Mouse (Mus musculus) urinary bladder, postnatal 25 days (tissue): Measurements from ENCODE around the gene Filip1l.

Experiments
- DNase-seq: peaks from one replicate; pipeline ENCODE4 v3.0.0; 2022; ENCODE audit warnings: low spot score

The Filip1l gene

GRCm38 (mm10) chr16:57352751-57353150 is at the start of gene Filip1l:
Filip1l (plus strand) TSS chr16:57353093.
- DNase-seq = no peak

GRCm38 (mm10) chr16:57303716-57304115 is 49.2 kb upstream of the Filip1l start:
- DNase-seq = no peak

DNA sequence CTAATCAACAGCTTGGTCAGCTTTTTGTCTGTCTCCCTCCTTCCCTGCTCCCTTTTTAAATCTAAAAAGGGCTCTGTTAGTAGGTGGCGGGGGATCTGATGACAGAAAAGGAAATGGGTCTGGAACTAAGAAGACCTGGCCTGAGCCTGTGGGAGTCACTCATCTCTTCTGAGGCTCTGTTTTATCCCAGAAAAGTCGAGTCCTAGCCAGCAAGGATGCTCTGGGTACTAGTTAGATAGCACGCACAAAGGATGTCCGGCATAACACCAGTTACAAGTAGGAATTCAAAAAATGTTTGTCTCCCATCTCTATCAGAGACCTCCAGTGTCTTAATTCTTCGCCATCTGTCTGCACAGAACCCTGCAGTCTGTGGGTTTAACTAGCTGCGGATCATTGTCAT is 47.4 kb upstream of the Filip1l start:
- DNase-seq = no peak

DNA sequence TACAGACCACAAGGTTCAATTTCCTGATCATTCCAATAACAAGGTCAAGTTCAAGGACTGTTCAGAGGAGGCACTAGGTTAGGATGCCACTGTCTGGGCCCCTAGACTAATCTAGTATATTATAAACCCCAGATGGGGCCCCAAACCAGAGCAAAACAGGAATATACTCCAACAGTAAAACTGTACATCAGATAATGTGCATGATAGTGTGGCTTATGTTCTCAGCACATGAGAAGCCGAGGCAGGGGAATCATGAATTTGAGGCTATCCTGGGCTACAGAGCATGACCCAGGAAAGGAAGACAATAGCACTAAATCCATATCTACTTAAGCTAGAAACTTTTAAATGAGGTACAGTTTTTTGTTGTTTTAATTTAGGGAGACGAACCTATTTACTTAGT is 40.8 kb upstream of the Filip1l start:
- no peak for DNase-seq

- no peak for DNase-seq
Observed at GRCm38 (mm10) chr16:57313487-57313886, 39.4 kb upstream of the Filip1l start.

GRCm38 (mm10) chr16:57314236-57314635 is 38.7 kb upstream of the Filip1l start:
- DNase-seq = no peak

DNA sequence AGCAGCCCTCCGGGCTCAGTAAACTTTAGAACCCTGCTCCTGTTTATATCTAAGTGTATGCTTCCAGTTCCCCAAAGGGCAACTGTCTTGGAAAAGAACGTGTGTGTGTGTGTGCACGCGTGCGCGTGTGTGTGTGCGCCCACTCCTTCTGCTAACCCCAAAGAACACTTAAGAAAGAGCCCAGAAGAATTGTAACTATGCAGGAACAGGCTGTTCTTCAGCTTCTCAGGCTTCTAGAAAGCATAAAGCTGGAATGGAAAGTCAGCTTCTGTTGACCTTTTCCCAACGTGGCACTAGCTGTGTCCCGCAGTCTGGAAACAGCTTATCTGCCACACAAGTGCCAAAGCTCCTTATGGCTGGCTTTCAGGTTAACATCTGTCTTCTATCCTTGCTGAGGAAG is 37.9 kb upstream of the Filip1l start:
- no peak for DNase-seq

DNA sequence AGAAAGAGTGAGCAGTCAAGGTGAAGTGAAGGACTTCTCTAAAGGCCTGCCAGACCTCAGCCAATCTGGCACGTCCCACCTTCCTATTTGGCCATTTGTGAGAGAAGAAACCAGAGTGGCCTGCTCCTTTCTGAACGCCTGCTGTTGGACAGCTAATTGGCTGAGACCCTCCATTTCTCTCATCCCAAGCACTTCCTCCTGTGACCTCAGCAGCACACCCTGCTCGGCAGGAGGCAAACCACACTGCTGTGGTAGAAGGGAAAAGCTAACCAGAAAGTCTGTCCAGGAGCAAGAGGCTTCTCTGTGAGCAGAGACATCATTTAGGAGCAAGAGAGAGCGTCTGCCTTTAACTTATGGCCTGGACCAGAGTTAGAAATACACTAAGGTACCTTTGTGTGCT is 35.8 kb upstream of the Filip1l start:
- no peak for DNase-seq

GRCm38 (mm10) chr16:57317882-57318636 is 34.8 kb upstream of the Filip1l start:
- no peak for DNase-seq

DNA sequence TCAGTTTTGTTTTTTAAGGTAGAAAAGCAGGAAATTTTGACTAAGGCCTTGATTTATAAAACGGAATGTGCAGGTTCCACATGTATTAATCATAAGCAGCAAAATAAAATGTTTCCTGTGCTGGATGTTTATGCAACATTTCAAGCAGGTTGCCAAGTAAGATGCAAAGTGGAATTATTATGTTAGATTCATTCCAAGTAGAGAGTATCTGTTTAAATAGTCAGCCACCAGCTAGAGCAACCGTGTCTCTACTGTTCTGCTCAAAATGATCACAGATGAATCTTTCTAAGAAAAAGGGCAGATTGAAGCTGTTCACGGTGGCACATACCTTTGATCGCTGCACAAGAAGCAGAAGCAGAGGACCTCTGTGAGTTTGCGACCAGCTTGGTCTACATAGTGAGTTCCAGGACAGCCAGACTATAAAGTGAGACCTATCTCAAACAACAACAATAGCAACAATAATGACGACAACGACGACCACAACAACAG is 34.2 kb upstream of the Filip1l start:
- no peak for DNase-seq

DNA sequence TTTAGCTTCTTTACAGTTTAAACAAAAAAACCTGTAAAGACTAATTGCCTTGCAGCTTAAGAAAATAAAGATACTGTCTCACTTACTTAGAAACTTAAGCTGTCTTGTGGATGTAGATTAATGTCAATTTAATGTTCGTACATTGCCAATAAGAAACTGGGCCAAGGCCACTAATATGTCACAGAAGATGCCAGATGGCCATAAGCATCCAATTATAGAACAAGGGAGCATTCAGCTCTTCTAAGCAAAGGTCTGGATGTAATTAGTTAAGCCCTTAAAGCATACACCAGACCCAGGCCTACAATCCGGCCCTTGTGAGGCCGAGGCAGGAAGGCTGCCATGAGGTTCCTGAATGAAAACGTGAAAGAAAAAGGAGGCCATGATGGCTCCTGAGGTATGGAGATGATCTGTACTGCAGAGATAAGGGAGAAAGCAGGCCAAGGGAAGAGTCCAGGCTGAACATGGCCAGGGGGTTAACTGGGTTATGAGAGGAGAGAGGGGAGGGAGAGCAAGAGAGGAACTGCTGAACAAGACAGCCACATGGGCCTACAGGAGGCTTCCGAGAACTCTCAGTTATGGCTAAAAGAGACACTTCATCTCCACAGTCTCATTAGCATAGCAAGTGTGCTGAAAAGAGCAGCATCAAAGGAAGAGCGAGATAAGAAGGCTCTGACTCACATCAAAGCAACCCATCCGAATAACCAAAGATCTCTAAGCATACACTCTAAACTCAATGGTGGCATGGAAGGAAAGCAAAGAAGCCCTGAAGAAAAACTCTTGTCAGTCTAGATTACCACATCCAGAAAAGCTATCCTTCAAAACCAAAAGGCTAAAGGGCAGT is 33.4 kb upstream of the Filip1l start:
- no peak for DNase-seq

- DNase-seq = no peak
Observed at GRCm38 (mm10) chr16:57326996-57327395, 25.9 kb upstream of the Filip1l start.

DNA sequence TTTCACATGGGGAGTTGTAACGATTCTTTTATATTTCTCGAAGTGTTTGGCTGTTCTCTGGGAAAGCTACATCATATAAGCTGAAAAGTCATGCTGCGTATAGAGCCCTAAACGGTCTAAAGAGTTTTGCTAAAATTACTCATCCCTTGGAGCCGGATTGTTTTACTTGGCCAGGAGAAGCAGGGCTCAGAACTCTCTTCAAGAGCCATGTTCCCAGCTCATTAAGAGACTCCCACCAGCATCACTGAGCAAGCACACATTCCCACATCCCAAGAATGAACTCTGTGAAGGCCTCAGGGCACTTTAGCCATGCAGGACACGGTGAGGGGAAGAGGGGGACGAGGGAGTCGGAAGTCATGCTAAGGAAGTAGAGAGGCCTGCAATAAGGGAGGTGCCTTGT is 23.9 kb upstream of the Filip1l start:
- DNase-seq = no peak

GRCm38 (mm10) chr16:57330111-57330510 is 22.8 kb upstream of the Filip1l start:
- no peak for DNase-seq

DNA sequence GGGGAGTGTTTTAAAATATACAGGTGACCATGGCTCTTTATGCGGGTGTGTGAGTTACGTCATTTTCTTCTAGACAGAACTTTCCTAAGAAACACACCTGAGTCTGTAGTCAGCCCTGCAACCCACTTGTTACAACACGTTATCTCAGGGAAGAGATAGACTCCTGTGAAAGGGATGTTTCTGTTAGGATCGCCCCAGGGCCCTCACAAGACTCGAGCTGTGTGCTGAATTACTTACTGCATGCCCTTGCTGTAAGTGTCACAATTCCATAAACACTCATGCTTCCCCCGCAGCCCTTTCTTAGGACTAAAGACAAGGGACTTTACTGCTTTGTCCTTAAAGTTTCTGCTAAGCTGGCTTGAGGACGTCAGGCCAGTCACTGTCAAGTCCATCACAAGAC is 20.6 kb upstream of the Filip1l start:
- no peak for DNase-seq

DNA sequence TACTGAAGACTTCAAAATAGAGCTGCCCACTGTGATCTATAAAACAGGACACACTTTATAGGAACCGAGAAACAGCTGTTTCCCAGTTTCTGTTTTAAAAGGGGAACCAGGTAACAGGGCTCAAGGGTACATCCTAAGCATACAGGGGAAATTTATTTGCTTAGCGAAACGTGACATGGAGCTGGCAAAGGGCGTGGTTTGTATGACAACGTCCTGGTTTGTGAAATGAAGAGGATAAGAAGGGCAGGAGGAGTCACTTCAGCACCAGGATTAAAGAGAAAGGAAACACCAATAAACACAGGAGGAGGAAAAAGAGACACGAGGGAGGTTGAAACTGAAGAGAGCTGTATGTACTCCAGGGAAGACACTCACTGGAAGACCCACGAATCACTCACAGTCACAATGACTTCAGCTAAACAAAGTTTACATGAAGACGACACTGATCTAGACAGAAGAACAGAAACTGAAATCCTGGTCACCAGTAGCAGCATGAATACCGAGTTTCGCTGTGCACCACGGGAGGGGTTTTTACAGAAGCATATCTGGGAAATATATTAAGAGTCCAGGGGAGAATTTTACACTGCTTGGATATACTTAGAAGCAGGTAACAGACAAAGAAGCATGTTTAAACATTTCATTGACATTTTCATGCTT is 16.0 kb upstream of the Filip1l start:
- no peak for DNase-seq

- DNase-seq = no peak
Observed at GRCm38 (mm10) chr16:57339765-57340612, 12.9 kb upstream of the Filip1l start.

GRCm38 (mm10) chr16:57340613-57340898 is 12.3 kb upstream of the Filip1l start:
- no peak for DNase-seq

DNA sequence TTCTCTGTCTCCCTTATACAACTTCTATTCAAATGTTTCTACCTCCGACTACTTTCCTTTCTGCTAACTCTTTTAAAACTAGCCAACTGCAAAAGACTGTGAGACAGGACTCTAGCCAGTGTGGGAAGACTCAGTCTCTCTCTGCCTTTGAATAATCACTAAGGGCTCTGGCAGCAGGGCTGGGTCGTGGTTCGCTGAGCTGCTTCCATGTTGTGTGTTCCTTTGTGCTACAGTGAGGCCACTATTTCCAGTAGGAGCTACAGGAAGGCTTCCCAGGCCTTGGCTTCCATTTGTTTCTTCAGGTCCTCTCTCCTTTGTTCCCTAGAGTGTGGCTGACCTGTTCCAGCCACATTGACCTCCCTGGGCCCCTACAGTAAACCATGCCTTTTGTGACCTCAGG is 6.6 kb upstream of the Filip1l start:
- no peak for DNase-seq

GRCm38 (mm10) chr16:57349039-57349438 is 3.9 kb upstream of the Filip1l start:
- DNase-seq = no peak

DNA sequence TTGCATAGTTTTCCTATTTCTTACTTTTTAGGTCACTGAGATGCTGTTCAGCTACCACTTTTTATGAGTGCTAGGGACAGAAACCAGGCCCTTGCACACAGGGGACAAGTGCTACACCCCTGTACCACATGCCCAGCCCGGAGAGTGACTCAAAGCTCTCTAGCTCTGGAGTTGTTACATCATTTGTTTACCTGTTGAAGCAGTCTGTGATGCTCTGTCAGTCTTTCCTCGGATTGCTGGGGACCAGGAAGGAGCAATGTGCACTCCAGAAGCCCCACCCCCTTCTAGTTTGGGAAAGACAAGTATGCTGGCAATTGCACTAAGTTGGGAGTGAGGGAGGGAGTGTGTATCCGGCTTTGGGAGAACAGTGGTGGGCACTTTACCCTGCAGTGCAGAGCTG is 3.2 kb upstream of the Filip1l start:
- DNase-seq = no peak

DNA sequence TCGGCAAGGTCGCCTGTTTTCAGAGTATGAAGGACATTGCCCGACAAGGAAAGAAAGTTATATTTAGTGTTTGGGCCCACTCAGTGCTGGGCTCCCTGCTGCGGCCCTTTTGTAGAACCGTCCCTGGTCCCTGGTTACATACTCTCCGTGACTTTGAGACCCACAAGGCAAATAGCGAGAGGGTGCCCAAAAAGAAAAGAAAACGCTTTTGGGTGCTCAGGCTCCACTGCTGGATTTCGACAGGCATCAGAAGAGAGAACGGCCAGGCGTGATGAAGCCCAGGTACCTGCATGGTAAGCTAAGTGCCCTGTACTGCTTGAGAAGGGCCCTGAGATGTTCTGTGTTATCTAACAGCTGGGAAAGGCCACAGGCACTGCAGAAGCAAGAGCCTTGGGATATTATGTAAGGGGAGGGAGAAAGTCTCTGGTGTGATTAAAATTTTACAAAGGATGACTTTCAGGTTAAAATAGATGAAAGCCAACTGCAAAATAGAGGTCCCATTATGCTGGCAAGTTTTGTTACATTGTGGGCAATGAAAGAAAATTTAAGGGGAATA is 351 bp downstream of the Filip1l start:
- no peak for DNase-seq
